Mouse (Mus musculus): ENCODE measurements at regions not wholly inside any gene's neighbourhood (a gene's known extent, or its start where the extent isn't known, plus 50 kb on each side); places are given as distances from the start of the nearest gene placed in this dataset.
A peak's percentile ranks its signal among the peaks of the same experiment; 100 is the strongest.

DNA sequence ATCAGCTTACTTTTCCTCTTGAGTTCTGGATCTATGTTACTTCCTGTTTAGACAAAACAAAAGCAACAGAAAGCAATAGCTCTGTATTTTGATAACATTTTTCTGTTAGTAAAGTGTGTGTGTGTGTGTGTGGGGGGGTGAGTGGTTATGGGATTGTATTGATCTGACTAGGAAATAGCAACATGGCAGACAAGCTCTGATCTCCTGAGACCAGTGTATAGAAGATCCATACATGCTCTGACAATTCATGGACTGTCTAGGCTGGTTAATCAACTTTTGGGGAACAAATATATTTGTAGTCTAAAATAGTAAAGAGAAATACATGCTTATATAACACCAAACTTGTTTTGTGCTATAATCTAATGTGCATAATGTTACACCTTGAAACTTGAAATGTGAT lies 124.7 kb upstream of the Defb41 start:
- no peak for DNase-seq (ENCODE audit: low read depth, low spot score)

DNA sequence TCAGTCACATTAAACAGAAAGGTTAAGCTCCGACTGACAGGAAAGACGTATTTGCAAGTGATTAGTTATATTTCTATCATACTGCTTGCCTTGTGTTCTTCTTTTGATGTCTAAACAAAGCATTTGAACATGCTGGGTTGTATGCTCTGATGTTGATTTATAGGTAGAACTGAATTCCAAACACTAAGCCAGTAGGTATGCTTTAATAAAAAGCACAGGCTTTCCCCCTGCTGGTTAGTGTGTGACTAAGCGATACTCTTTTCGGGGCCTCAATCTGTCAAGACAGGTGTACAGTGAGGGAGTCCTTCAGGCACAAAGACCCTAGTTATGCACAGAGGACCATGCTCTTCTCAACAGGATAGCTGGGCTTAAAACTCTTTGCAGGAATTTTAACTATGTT lies 119.1 kb upstream of the Defb41 start:
- no peak for DNase-seq (ENCODE audit: low read depth, low spot score)

DNA sequence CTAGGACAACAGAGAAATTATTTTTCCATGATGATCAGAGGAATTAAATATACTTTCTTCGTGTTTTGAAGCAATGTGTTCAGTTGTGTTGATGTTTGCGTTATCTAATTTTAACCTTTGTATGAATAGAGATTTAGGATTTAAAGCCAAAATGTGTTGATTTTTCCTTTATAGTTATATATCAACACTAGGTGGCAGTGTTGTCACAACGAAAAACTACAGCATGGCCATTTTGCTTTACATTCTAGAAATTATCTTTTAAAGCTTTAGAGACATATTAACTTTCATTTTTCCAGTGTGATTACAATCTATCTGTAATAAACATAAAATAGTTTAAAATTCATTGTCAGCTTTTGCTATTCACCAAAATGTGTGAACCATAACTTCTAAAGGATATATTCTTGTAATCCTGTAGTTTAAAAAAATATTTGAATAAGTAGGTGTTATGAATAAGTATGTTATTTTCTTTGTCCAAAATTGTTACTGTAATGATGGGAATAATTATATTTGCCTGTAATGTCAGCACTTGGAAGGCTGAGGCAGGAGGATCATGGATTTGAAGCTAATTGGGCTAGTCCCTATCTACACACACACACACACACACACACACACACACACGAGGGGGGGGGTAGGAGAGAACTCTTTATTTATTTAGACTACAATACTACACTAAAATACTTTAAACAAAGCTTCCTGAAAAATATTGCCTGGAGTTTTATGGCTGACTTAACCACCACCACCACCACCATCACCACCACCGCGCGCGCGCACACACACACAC lies 95.2 kb upstream of the Defb41 start:
- peak; percentile 4 for DNase-seq (ENCODE audit: low read depth, low spot score)

DNA sequence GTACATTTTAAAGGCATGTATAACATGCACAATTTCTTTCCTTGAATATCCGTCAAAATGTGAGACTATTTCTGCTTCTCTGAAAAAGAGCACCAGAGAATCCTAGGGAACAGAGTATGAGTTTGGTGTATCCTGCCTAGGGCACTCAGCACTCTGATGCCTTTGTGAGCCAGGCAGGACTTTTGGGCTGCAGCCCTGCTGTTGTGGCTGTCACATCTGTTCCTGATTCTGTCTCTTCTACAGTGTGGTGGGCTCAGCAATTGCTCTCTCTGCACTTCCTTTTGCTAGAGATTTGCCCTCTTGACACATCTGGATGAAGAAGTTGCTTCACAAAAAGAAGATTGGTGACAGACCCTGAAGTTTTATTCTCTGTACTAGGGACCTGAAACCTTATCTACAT lies 73.9 kb upstream of the Defb41 start:
- no peak for DNase-seq (ENCODE audit: low read depth, low spot score)

All from retina, postnatal 7 days (tissue).